Mouse (Mus musculus): ENCODE results near the gene Rabl6. TPM values are rescaled to one million over a fixed set of nuclear protein-coding genes. Genes with fewer than 3 reads are reported as not detected.

The Rabl6 gene
- total and polyA plus RNA-seq, 3 experiments = 34.6 to 62.0 (median 55.7) TPM

DNA sequence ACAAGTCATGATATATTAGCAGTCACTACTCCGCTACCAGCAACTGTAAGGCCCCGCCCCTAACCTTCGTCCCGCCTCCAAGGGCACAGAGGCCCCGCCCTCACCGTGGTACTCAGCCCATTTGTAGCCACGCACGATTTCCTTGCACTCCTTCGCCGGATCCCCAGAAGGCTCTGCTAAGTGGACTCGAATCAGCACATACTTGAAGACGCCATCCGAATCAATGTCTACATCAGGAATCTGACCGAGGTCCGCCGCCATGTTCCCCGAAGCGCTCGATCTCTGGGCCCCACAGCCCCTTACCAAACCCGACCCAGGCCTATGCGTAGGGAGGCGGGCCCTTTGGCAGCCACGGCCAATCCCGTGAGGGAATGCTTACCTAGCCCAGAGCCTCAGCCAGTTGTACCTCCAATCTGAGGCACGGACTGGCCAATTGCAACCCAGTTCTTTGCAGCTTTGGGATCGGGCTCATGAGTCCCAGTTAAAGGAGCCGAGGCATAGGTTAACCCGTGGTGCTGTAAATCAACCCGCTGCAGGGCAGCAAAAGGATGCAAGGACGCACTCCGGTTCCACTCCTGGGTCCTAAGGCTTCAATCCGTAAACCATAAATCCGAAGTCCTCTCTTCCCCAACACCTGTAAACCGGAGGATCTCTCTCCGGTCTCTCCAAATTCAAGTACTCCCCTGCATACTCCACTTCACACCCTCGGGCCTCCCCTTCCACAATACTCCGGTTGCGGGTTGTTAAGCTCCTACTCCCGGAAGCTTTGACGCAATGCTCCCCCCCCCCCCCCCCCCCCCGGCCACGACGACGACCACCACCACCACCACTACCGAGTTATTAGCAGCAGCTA is 33.5 kb downstream of the Rabl6 start, which contains the start of the genes Mamdc4 and Phpt1 (continued):
- TF ChIP-seq NELFE (IDR thresholded peaks at IDR 0.05; ENCODE audit: low read depth, low read length) (peak; percentile 71), GABPA (IDR thresholded peaks at IDR 0.05; ENCODE audit: insufficient replicate concordance, low read depth, low read length) (no peak; the same call in 1 of the 2 replicates), JUN (IDR thresholded peaks at IDR 0.05; ENCODE audit: insufficient read depth, low read depth, low read length) (no peak), USF2 (conservative IDR thresholded peaks at IDR 0.05; ENCODE audit: low read depth, low read length) (no peak), ETS1 (conservative IDR thresholded peaks at IDR 0.05; ENCODE audit: low read depth, low read length) (no peak), HCFC1 (IDR thresholded peaks at IDR 0.05; ENCODE audit: low read depth, low read length) (peak; percentile 85), CHD1 (IDR thresholded peaks at IDR 0.05; ENCODE audit: low read depth, low read length) (no peak), POLR2AphosphoS2 (IDR thresholded peaks at IDR 0.05; ENCODE audit: low read depth, low read length) (peak; percentile 86; the same call in 1 of the 2 replicates), POLR2A (IDR thresholded peaks at IDR 0.05; ENCODE audit: low read depth, low read length) (peak; percentile 84), EP300 (IDR thresholded peaks at IDR 0.05; ENCODE audit: low read length) (no peak), NRF1 (IDR thresholded peaks at IDR 0.05; ENCODE audit: low read depth, low read length) (peak; percentile 63; the same call in 1 of the 2 replicates), MAFK (IDR thresholded peaks at IDR 0.05; ENCODE audit: insufficient replicate concordance, low read length) (no peak), ELF1 (IDR thresholded peaks at IDR 0.05; ENCODE audit: low read depth, low read length) (peak; percentile 35; the same call in 1 of the 2 replicates), UBTF (IDR thresholded peaks at IDR 0.05; ENCODE audit: low read depth, low read length) (no peak), SMC3 (IDR thresholded peaks at IDR 0.05; ENCODE audit: low read depth, low read length) (no peak), USF1 (IDR thresholded peaks at IDR 0.05; ENCODE audit: low read depth, low read length) (no peak), BHLHE40 (IDR thresholded peaks at IDR 0.05; ENCODE audit: low read depth, low read length) (0 out of 2 replicates have a peak, but pooled peaks have one; percentile 3), MXI1 (IDR thresholded peaks at IDR 0.05; ENCODE audit: low read depth, low read length) (no peak)

GRCm38 (mm10) chr2:25574136-25574535 is 34.2 kb downstream of the Rabl6 start:
- Histone ChIP-seq H3K79me2 (replicated peaks; ENCODE audit: control insufficient read depth, extremely low read depth, insufficient read depth, poor library complexity, severe bottlenecking) (no peaks in the 10 kb centered on the region), H3K9ac (ENCODE audit: insufficient read depth, low read depth) (peak overlapping the region; percentile 80; the same call in 1 of the 2 replicates), H3K9me3 (replicated peaks; ENCODE audit: low read length) (peaks cover 29% of the 10 kb centered on the region), H3K36me3 (replicated peaks in 1 of 2; ENCODE audit: control insufficient read depth in 1 of 2, insufficient read depth in 1 of 2, low read length in 1 of 2) (peaks cover 24 to 72% of the 10 kb centered on the region in 2 experiments), H3K27me3 (replicated peaks) (no peaks in the 10 kb centered on the region), H3K4me2 (ENCODE audit: insufficient read depth, low read depth, poor library complexity, severe bottlenecking) (peak overlapping the region; percentile 62), H3K4me1 (ENCODE audit: control insufficient read depth in 1 of 2, insufficient read depth in 2 of 2) (peaks cover 4 to 24% of the 10 kb centered on the region in 2 experiments; a peak in 3 of 4 replicates), H3K4me3 (replicated peaks in 1 of 3; ENCODE audit: low read depth in 2 of 3, low read length in 2 of 3, poor library complexity in 1 of 3) (peak overlapping the region; percentile 55 to 84 (median 67)), H3K27ac (ENCODE audit: insufficient read depth, low read depth) (no peak overlapping the region)
- dilution Hi-C loops (cut with MboI; ENCODE audit: extremely low pct_ligation_motif_present, extremely low pct_unique_long_range_greater_than_20kb, low sequenced_read_pairs) = no loop called here
- no peak for DNase-seq (ENCODE audit: extremely low read depth)
- in situ Hi-C loops (cut with MboI; ENCODE audit: low pct_ligation_motif_present, low pct_unique_long_range_greater_than_20kb, low sequenced_read_pairs) = no loop called here
- TF ChIP-seq JUN (IDR thresholded peaks at IDR 0.05; ENCODE audit: insufficient read depth, low read depth, low read length) (no peak), ZKSCAN1 (IDR thresholded peaks at IDR 0.05; ENCODE audit: borderline replicate concordance, low read depth, low read length) (no peak), POLR2AphosphoS2 (IDR thresholded peaks at IDR 0.05; ENCODE audit: low read depth, low read length) (no peak), POLR2A (IDR thresholded peaks at IDR 0.05; ENCODE audit: low read depth, low read length) (no peak), NELFE (IDR thresholded peaks at IDR 0.05; ENCODE audit: low read depth, low read length) (no peak), CHD1 (IDR thresholded peaks at IDR 0.05; ENCODE audit: low read depth, low read length) (no peak), NRF1 (IDR thresholded peaks at IDR 0.05; ENCODE audit: low read depth, low read length) (no peak), ZC3H11A (IDR thresholded peaks at IDR 0.05; ENCODE audit: low read depth, low read length) (no peak), IRF4 (IDR thresholded peaks at IDR 0.05; ENCODE audit: low read depth, low read length) (no peak), JUND (conservative IDR thresholded peaks at IDR 0.05; ENCODE audit: low read depth, low read length) (no peak), SMC3 (IDR thresholded peaks at IDR 0.05; ENCODE audit: low read depth, low read length) (no peak), USF1 (IDR thresholded peaks at IDR 0.05; ENCODE audit: low read depth, low read length) (no peak), MAX (IDR thresholded peaks at IDR 0.05; ENCODE audit: low read length) (no peak)

All from CH12.LX (cell line).